Mouse (Mus musculus) neutrophil, adult 59 days (primary cell): ENCODE results near the gene Gm17604. TPM values are rescaled to one million over a fixed set of nuclear protein-coding genes. Genes with fewer than 3 reads are reported as not detected.

Experiments
- total RNA-seq, 2 experiments: library from RNA; stranded (reverse); gene quantifications; 1 replicate in 1 of 2; 2 replicates in 1 of 2; pipeline ENCODE4 v1.2.4; 2023

The Gm17604 gene
- total RNA-seq, result not detected

GRCm38 (mm10) chrX:165004779-165005324, at the start of gene Gm17604:
Gene Gm17604 (minus strand): TSS chrX:165004829.

DNA sequence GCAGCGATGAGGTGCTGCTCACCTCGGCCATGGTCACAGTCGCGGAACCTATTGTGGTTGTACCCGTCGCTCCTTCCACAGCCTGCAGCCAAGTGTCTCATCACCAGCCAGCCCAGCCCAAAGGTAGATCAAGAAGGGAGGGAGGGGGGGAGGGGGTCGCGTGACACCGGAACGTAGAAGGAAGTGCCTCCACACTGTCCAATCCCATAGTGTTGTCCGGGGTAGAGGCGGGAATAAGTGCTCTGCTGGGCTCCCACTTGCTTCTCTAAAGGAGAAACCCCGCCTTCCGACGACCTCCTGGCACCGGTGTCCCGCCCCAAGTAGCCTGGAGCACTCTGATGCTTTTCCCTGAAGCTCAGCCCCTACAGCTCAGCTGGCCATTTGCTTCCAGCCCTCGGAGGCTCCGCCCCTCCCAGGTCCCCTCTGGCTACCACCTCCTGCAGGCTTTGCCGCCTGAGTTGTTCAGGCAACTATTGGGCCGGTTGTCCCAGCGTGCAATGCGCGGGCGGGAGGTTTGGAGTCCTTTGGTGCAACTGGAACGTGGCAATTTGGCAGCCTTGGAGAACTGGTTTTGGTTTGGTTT, 24.3 kb downstream of the Gm17604 start, which contains the start of the genes Mospd2 and Fancb:
TSS of gene Mospd2 (minus strand) at position 183 of the 583 bp plus-strand sequence.
TSS of gene Fancb (plus strand) at position 400 of the 583 bp plus-strand sequence.

Other genes starting within 250 kb of the Gm17604 start
- 10 to 100 TPM; 80.8 to 83.1 TPM for gene Mospd2, start 24.5 kb downstream of the Gm17604 start, total RNA-seq
- gene Fancb, start 24.2 kb downstream of the Gm17604 start, total RNA-seq, result 1 to 10 TPM; 2.7 to 3.1 TPM